Mouse (Mus musculus) stomach, embryonic 15.5 days (tissue): ENCODE results near the gene Wdr91. TPM values are rescaled to one million over a fixed set of nuclear protein-coding genes. Genes with fewer than 3 reads are reported as not detected.

Experiments
- polyA plus RNA-seq: library from polyadenylated mRNA; unstranded; fragments of >200 nt; fragmentation: Nextera tagmentation; extraction: Ambion mirVana; gene quantifications from 2 replicates; pipeline ENCODE4 v1.2.1, GENCODE M21; 2015

Wdr91 gene
- polyA plus RNA-seq, 1 experiment from 2014 or later, result 9.0 TPM

Other genes with a start within 250 kb of the Wdr91 start
- 6.6 and 6.9 TPM in 2 replicates for gene Agbl3, start 130.4 kb downstream of the Wdr91 start, polyA plus RNA-seq
- 1.8 and 2.5 TPM in 2 replicates for gene Tmem140, start 47.7 kb downstream of the Wdr91 start, polyA plus RNA-seq
- 12.5 and 12.6 TPM in 2 replicates for gene Cyren, start 32.8 kb downstream of the Wdr91 start, polyA plus RNA-seq
- gene Stra8, start 9.3 kb upstream of the Wdr91 start, polyA plus RNA-seq, result not detected in 2 replicates
- 4.0 and 4.2 TPM in 2 replicates for gene Slc23a4, start 77.5 kb upstream of the Wdr91 start, polyA plus RNA-seq
- gene Cnot4, start 222.8 kb upstream of the Wdr91 start, polyA plus RNA-seq, result 22.7 and 25.4 TPM in 2 replicates